ENCODE assay signal across 11 mouse cellular contexts in the genomic region with DNA sequence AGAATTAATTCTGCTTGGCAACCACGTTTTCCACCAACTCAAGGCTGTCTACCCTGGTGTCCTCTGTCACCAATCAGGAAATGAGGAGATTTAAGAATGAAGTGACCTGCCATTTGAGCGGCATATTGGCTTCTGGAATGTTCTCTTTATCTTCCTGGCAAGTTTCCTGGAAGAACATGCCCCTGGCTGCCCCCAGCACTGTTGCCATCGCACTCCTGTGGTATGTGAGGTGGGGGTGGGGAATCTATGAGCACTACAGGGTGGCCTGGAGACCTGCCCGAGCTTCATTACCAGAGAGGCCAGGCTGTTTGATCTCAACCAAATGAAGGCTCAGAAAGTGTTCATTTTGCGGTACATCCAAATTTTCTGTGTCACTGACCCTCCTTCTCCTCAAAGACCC.
DNase-seq lines count a peak whose midpoint lies in the region; ATAC-seq and TF ChIP-seq lines count a peak whose summit lies in the region.
"Had no signal": no experiment of that assay in that cellular context is flagged by ENCODE, and none has a peak within 500 bp of the region (broad histone marks: within the 10 kb centered on the region; RNA-seq: fewer than 3 reads in every experiment).

No protein-coding gene starts in this region.

- intact Hi-C loops in left cerebral cortex, postnatal 14 days (cut with DNase I), result no loop called here

- no peak overlapping the region for H3K9ac ChIP-seq in kidney, postnatal 0 days (ENCODE audit: low read depth, low read length)
- H3K9ac ChIP-seq: embryonic facial prominence, embryonic 12.5 days had no signal

- 0 out of 2 replicates have a peak, but pooled peaks have one; percentile 43 for ATAC-seq in kidney, postnatal 0 days (replicated peaks; ENCODE audit: low FRiP score, low read depth)
- no peak for ATAC-seq in megakaryocyte-erythroid progenitor cell, adult 5-6 weeks (replicated peaks; ENCODE audit: low FRiP score, low TSS enrichment, poor library complexity, severe bottlenecking)

- no peaks in the 10 kb centered on the region for H3K27me3 ChIP-seq in cerebellum, adult 2 months (ENCODE audit: control insufficient read depth, insufficient read depth, low read length)
- no peaks in the 10 kb centered on the region for H3K27me3 ChIP-seq in kidney, postnatal 0 days (ENCODE audit: insufficient read depth, low read length)
- H3K27me3 ChIP-seq: embryonic facial prominence, embryonic 12.5 days had no signal

- no peaks in the 10 kb centered on the region for H3K36me3 ChIP-seq in kidney, postnatal 0 days (ENCODE audit: insufficient read depth, low read length)
- H3K36me3 ChIP-seq: embryonic facial prominence, embryonic 12.5 days had no signal

- no peak overlapping the region for H3K4me2 ChIP-seq in kidney, postnatal 0 days (ENCODE audit: low read length)
- H3K4me2 ChIP-seq: embryonic facial prominence, embryonic 12.5 days had no signal

- DNase-seq in cerebellum, postnatal 10 days, result peak; percentile 40
- no peak for DNase-seq in cerebellum, adult 2 months
- peak; percentile 76 for DNase-seq in 3T3-L1 (ENCODE audit: low read depth, low spot score)
- peak; percentile 41 for DNase-seq in heart, adult 8-10 months (ENCODE audit: low spot score)
- DNase-seq in kidney, postnatal 0 days (ENCODE audit: low spot score), result peak; percentile 63
- DNase-seq in thymus, adult 18-20 months, result no peak
- no peak for DNase-seq in left cerebral cortex, postnatal 14 days (ENCODE audit: low spot score in 2 of 2)
- DNase-seq: B cell, adult 2 months had no signal

- no peak for TF ChIP-seq POLR2A in cerebellum, adult 2 months (IDR thresholded peaks at IDR 0.05; ENCODE audit: borderline replicate concordance, insufficient read depth, low read length)

- no peak overlapping the region for H3K27ac ChIP-seq in cerebellum, adult 2 months (ENCODE audit: insufficient read depth, low read length)
- no peak overlapping the region for H3K27ac ChIP-seq in kidney, postnatal 0 days
- H3K27ac ChIP-seq: embryonic facial prominence, embryonic 12.5 days; stomach, postnatal 0 days had no signal

- H3K4me3 ChIP-seq in cerebellum, adult 2 months (replicated peaks; ENCODE audit: insufficient read depth, low read depth, low read length), result no peak overlapping the region
- no peak overlapping the region for H3K4me3 ChIP-seq in kidney, postnatal 0 days (replicated peaks; ENCODE audit: low read depth, low read length)
- H3K4me3 ChIP-seq: embryonic facial prominence, embryonic 12.5 days had no signal

- WGBS in cerebellum, adult 2 months, result 17% methylated on average over 5 of the region's 5 CpGs
- WGBS in kidney, postnatal 0 days, result 40% methylated on average over 5 of the region's 5 CpGs

- TF ChIP-seq CTCF in cerebellum, adult 2 months (IDR thresholded peaks at IDR 0.05; ENCODE audit: borderline replicate concordance, insufficient read depth, low read depth, low read length), result no peak
- no peak for TF ChIP-seq CTCF in kidney, postnatal 0 days (IDR thresholded peaks at IDR 0.05; ENCODE audit: low read depth)

- no peaks in the 10 kb centered on the region for H3K9me3 ChIP-seq in kidney, postnatal 0 days (replicated peaks; ENCODE audit: low read length)
- H3K9me3 ChIP-seq: embryonic facial prominence, embryonic 12.5 days had no signal

- no peaks in the 10 kb centered on the region for H3K4me1 ChIP-seq in cerebellum, adult 2 months (ENCODE audit: control insufficient read depth, insufficient read depth, low read length)
- no peaks in the 10 kb centered on the region for H3K4me1 ChIP-seq in kidney, postnatal 0 days (replicated peaks; ENCODE audit: insufficient read depth, low read length)
- H3K4me1 ChIP-seq: embryonic facial prominence, embryonic 12.5 days had no signal

Comparison
In these comparisons a context has a peak if more than half of its experiments do, and no peak if none do; other contexts are left out.
1. DNase-seq: peak in cerebellum, postnatal 10 days (2 of 2), 3T3-L1 (single experiment), heart, adult 8-10 months (single experiment) and kidney, postnatal 0 days (single experiment); none in cerebellum, adult 2 months (0 of 2), thymus, adult 18-20 months (0 of 2) and left cerebral cortex, postnatal 14 days (0 of 2).